8 mouse cellular contexts compared by ENCODE assay signal in the genomic region with DNA sequence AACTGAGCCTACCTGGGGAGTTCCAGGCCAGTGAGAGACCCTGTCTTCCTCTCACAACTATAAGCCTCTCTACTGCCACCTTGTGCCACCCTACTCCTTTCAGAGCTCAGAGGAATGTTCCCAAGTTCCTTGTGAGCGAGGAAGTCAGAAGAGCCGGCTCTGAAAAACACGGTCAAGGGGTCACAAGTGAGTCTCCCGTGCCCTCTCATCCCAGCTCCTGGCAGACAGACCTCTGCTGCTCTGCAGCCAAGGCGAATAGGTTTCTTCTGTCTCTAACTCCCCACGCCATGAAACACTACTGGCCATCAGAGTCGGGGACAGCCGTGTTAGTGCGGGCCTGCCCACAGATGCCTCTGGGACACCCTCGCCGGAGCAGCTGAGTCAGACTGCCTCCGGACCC. TPM values are rescaled to one million over a fixed set of nuclear protein-coding genes. Genes with fewer than 3 reads are reported as not detected.
DNase-seq lines count a peak whose midpoint lies in the region; ATAC-seq and TF ChIP-seq lines count a peak whose summit lies in the region.

No protein-coding gene starts in this region.

- TF ChIP-seq CTCF in kidney, adult 2 months (conservative IDR thresholded peaks at IDR 0.05; ENCODE audit: insufficient read depth, insufficient read length, low read depth, low read length) = peak; percentile 54; the same call in 1 of the 2 replicates

- peak; percentile 33 to 74 for DNase-seq in adrenal gland, adult (ENCODE audit: inconsistent age in 2 of 2, low spot score in 1 of 2)
- no peak for DNase-seq in adrenal gland, adult 8-10 months
- DNase-seq in 3134 (ENCODE audit: extremely low read depth, insufficient read length, low spot score) = peak; percentile 73
- DNase-seq in cerebellum, adult 11 months = peak; percentile 57
- DNase-seq in forelimb bud, embryonic 11.5 days (ENCODE audit: low read depth, low spot score) = peak; percentile 53
- DNase-seq in kidney, adult 2 months = peak; percentile 57
- DNase-seq in lung, postnatal 36 days = peak; percentile 68

- no peaks in the 10 kb centered on the region for H3K36me3 ChIP-seq in kidney, adult 2 months (ENCODE audit: control insufficient read depth, insufficient read depth, low read length)

- 52% methylated on average over 12 of the region's 12 CpGs for WGBS in kidney, adult 2 months

- TF ChIP-seq POLR2A in kidney, adult 2 months (IDR thresholded peaks at IDR 0.05; ENCODE audit: low read depth, low read length) = no peak

- H3K4me1 ChIP-seq in kidney, adult 2 months (ENCODE audit: control insufficient read depth, insufficient read depth, low read length) = no peaks in the 10 kb centered on the region

- no peak overlapping the region for H3K4me3 ChIP-seq in kidney, adult 2 months (ENCODE audit: insufficient read depth, low read depth, low read length)

- ATAC-seq in activated CD4-positive, CD25-positive, alpha-beta regulatory T cell, adult 4 months = no peak

- no peak overlapping the region for H3K27ac ChIP-seq in kidney, adult 2 months (ENCODE audit: insufficient read depth, low read depth, low read length)

- H3K27me3 ChIP-seq in kidney, adult 2 months (replicated peaks; ENCODE audit: control insufficient read depth, insufficient read depth, low read length) = no peaks in the 10 kb centered on the region

RNA-seq across cellular contexts. Expression of gene Tmem209, which starts 40.9 kb away (rescaled TPM):
- 10 to 100 TPM; 24.4 to 32.6 (median 28.6) TPM for total RNA-seq in adrenal gland, adult 8-10 months (2022)
- 27.3 and 35.2 TPM in 2 replicates for polyA plus RNA-seq in kidney, adult 2 months (2012; rRNA removed)
- 10 to 100 TPM; 48.4 to 59.2 TPM for polyA plus RNA-seq in activated CD4-positive, CD25-positive, alpha-beta regulatory T cell, adult 4 months (2017; shearing (Covaris generic))

RNA-seq across cellular contexts. Expression of gene Ssmem1, which starts 41.0 kb away (rescaled TPM):
- total RNA-seq in adrenal gland, adult 8-10 months (2022) = under 1 TPM in 3 of 4 experiments, not detected in 1; 0.24 to 0.92 (median 0.35) TPM
- polyA plus RNA-seq in kidney, adult 2 months (2012; rRNA removed) = 0.09 TPM in 1 of 2 replicates, not detected in the other
- polyA plus RNA-seq in activated CD4-positive, CD25-positive, alpha-beta regulatory T cell, adult 4 months (2017; shearing (Covaris generic)) = not detected
